Mouse (Mus musculus): Measurements from ENCODE around the gene Rin2.
"Not testable (repeated sequence)": the region's sequence is repeated elsewhere in the genome, so short reads cannot be mapped to it uniquely, and the experiment has no call there.

Gene Rin2

GRCm38 (mm10) chr2:145888766-145889480, 213.9 kb downstream of the Rin2 start:
- no peak for DNase-seq (ENCODE audit: low read depth, low spot score)

DNA sequence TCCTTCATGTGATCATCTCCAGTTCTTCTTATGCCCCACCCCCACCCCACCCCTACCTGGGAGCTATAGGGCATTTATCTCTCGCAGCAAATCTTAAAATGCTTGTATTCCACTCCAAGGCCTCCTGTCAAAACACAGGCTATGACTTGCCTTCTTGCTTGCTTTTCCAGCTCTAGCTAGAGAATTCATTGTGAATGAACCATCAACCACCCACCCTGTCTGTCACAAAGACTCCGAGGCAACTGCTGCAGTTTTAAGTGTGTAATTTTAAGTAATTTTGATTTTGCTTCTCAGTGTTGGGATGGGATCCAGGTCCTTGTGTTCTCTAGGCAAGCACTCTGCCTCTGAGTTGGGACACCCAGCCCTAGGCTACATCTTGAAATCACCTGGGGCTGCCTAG, 215.6 kb downstream of the Rin2 start:
- DNase-seq (ENCODE audit: low read depth, low spot score) = no peak

GRCm38 (mm10) chr2:145893756-145894155, 218.7 kb downstream of the Rin2 start:
- DNase-seq (ENCODE audit: low read depth, low spot score) = no peak

DNA sequence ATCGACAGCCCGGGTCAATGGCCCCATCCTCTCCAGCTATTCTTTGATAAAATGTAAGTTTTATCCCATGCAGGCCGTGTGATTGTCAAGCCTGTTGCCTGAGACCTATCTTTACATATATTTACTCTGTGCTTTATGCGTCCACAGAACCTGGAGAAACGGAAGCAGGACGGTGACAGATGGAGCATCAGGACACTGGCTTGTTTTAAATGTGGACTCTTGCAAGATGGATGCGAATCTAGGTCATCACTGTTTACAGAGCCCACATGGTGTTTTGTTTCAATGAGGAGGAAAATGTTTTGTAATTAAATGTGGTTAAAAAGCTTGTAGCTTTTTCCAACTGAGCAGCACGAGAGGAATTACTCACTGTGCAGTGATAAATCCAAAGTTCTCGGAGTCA, 223.1 kb downstream of the Rin2 start:
- no peak for DNase-seq (ENCODE audit: low read depth, low spot score)

- DNase-seq (ENCODE audit: low read depth, low spot score) = not testable (repeated sequence)
These were observed 225.3 kb downstream of the Rin2 start for GRCm38 (mm10) chr2:145900318-145900717.

DNA sequence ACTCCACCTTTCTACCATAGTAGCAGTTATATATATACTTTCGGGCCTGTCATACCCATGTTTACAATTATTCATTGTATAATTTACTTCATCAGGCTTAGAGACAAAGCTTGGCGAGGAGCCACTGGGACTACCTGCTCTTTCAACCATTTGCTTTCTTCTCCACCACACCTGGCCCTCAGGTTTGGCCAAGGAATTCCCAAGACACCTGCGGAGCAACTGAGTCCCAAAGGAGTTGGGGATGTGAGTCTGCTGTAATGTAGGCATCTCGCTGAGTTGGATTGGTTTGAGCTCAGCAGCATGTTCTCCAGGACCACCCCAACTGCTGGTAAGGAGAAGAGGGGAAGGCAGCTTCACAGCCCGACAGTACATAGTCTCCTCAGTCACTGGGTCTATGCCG, 226.8 kb downstream of the Rin2 start, which contains the start of gene Naa20:
Gene Naa20, plus strand, starts transcription at position 239 of the 400 bp plus-strand sequence.
- no peak for DNase-seq (ENCODE audit: low read depth, low spot score)

DNA sequence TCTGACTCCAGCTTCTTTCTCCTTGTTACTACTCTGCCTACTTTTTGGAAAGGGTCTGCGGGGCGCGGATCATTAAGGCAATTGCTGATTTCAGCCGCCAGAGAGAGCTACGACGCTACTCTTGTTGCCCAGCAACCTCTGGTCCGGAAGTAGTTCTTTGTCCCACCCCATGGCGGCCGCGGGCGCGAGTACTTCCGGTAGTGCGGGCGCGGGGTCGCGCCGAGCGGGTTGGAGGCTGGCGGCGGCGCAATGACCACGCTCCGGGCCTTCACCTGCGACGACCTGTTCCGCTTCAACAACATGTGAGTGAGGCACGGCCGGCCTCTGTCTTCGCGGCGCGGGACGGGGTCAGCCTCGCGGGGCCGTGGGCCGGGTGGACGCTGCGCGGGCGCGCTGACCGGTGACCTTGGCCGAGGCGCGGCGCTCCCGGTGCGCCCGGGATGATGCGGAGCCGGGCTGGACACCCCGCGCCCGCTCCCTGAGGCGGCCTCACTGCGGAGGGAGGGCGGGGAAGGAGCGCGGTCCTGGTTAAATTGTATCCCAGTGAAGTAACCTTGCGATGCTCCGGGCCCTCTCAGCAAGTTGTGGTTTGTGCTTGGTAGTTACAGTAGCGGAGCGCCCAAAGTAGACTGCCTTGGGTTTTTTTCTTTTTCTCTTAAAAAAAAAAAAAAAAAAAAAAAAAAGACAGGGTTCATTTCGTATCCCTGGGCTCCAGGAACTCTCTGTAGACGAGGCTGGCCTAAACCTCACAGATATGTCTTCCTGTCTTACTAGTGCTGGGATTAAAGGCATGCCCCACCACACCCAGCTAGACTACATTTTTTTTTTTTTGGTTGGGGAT, 228.3 kb downstream of the Rin2 start:
- peak; percentile 80 for DNase-seq (ENCODE audit: low read depth, low spot score)

GRCm38 (mm10) chr2:145903983-145904616, 229.1 kb downstream of the Rin2 start:
- no peak for DNase-seq (ENCODE audit: low read depth, low spot score)

DNA sequence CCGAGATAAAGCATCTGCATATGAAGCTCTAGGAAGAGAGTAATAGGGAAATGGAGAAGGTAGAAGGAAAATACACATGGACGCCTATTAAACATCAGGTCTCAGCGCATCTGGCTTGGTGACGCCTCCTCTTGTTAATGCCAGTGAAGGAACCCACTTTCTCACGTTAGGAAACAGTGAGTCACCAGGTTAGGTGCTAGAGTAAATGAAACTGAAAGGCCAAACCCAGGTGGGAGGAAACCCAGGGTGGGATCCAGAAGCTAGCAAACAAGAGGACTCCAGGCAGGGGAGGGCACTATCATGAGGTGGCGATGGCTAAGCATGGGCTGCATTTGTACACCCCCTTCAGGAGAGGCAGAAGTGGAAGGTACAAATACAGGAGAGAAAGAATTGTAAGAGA, 230.1 kb downstream of the Rin2 start:
- no peak for DNase-seq (ENCODE audit: low read depth, low spot score)

DNA sequence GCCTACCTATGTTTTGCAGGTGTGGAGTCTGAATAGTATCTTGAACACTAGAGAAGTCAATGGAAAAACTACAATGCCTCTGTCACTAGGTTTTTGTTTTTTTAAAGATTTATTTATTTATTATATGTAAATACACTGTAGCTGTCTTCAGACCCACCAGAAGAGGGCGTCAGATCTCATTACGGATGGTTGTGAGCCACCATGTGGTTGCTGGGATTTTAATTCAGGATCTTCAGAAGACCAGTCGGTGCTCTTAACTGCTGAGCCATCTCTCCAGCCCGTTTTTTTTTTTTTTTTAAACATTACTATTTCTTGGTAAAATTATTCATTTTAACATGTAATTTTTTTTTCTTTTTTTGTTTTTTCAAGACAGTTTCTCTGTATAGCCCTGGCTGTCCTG, 230.9 kb downstream of the Rin2 start:
- DNase-seq (ENCODE audit: low read depth, low spot score) = not testable (repeated sequence)

GRCm38 (mm10) chr2:145920941-145921650, 246.1 kb downstream of the Rin2 start:
- DNase-seq (ENCODE audit: low read depth, low spot score) = no peak

DNA sequence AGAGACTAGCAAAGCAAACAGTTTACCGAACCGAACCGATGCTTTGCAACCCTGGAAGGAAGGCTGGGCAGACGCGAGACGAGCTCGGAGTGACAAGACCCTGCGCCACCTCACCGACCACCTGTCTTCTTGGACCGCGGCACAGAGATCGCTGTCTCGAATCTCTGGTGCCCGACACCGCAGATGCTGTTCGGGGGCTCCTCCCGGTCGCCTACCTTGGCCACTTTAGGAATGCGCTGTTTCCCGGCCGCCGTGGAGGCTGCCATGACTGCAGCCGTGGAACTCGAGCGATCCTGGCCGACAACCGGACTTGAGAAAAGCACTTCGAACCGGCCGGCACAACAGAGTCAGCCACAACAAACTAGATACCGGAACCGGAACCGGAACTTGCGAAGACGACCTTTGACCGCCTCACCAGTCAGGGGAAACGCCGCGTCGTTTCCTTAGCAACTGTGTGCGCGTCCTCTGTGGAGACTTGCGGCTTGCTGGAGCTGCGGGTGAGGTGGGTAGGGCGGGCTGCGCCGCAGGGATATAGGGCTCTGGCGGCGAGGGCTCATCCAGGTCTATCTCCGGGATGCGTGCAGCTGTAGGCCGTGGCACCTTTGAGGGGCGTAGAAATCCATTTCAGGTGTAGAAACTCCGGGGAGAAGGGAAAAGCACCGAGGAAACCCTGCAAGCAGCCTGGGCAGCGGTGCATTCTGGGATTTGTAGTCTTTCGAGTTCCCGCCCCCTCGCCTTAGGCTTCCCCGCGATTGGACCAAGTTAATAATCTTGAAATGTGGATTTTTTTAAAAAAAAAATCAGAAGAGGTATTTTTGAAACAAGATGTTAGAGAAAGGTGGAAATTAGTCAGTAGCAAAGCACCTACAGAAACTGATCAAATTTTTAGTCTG, 259.6 kb downstream of the Rin2 start, which contains the start of the genes Cfap61 and Crnkl1:
Gene Cfap61, plus strand, starts transcription at position 446 of the 893 bp plus-strand sequence.
Gene Crnkl1, minus strand, starts transcription at position 676 of the 893 bp plus-strand sequence.
- DNase-seq (ENCODE audit: low read depth, low spot score) = peak; percentile 88

- no peak for DNase-seq (ENCODE audit: low read depth, low spot score)
These were observed 262.0 kb downstream of the Rin2 start for GRCm38 (mm10) chr2:145936975-145937374.

Data from embryo, embryonic 11.5 days (tissue).